Mouse (Mus musculus) CD4-positive naive resting alpha-beta T cell, adult 57 days (primary cell): ENCODE data around the gene Ppih. TPM values are rescaled to one million over a fixed set of nuclear protein-coding genes. Genes with fewer than 3 reads are reported as not detected.

ENCODE experiments used
- total RNA-seq: library from RNA; stranded (reverse); gene quantifications from one replicate; pipeline ENCODE4 v1.2.4, GENCODE M21; 2023

The Ppih gene
- total RNA-seq: 23.9 TPM

DNA sequence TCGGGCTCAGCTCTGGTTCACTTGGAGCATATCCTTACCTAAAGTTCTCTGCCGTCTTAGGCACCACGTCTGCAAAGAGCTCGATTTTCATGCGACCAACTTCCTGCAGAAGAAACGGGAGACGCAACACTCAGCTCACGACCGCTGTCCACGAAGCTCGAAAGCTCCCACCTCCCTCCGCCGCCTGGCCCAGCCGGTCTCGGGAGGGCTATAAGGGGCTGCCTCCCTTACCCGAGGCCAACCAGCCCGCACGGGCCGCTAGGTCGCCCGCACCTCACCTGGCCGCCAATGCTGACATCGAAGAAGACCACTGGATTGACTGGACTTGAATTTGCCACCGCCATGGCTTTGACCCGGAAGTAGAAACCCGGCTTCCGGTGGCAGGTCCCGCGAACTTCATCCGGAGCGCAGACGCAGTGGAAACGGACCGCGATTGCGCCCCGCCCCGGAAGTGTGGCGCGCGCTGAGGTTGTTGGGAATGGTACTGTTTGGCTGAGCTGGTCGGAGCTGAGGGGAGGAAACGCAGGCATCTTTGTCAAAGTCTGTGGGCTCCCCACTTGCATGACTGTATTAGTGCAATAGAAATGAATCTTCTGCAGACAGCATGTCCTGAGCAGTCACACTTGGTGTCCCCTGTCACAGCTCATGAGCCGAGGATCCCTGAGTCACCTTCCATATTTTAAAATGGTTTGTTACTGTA is at the start of gene Ppih:
Gene Ppih (minus strand): TSS at position 416 of the 700 bp plus-strand sequence.

DNA sequence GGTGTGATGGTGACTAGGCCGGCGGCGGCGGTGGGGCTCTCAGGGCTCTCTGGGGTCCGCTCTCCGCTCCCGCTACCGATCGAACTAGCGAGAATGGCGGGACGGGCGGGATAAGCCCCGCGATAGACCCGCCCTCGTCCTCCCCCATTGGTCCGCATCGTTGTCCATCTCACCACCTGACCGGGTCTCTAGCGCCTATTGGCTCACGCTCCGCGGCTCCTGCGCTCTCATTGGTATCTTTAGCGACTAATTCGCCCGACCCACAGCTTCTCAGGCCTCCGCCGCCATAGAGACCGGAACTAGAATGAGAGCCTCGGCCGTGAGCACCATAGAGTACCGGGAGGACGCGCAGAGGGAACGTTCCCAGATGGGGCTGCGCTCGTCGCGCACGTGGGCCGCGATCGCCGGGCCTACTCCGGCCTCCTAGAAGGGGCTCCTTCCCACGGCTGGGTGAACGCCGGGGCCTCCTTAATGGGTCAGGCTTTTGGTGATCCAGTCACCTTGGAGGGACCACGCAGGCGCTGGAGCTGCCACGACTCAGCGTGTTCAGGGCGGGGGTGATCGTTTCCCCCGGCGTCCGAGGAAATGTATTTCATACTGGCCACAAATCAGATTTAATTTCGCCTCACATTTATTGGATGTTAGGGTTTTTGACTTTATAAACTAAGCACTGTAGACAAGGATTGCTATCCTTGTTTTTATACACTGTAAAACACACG is 25.8 kb downstream of the Ppih start, which contains the start of gene Ybx1:
Gene Ybx1 (minus strand): TSS at position 190 of the 719 bp plus-strand sequence.

DNA sequence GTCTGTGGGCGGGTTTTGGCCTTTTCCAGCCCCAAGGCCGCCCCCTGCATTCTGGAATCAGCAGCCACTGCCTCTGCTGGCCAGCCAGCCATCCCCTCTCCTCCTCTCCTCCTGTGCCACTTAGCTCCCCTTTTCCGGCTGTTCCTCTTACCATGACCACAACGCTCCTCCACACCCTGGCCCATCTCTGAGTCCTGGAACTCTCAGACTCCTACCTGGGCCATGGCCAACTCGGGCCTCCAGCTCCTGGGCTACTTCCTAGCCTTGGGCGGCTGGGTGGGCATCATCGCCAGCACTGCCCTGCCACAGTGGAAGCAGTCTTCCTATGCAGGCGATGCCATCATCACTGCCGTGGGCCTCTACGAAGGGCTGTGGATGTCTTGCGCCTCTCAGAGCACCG is 65.0 kb downstream of the Ppih start, which contains the start of gene Cldn19:
Gene Cldn19 (plus strand): TSS at position 64 of the 400 bp plus-strand sequence.

Other genes with a start within 250 kb of the Ppih start
- 35.4 TPM for gene Slc2a1, start 211.8 kb downstream of the Ppih start, total RNA-seq
- gene Zfp691, start 146.4 kb downstream of the Ppih start, total RNA-seq: 8.0 TPM
- gene Ermap, start 130.5 kb downstream of the Ppih start, total RNA-seq: 0.68 TPM
- gene Svbp, start 125.2 kb downstream of the Ppih start, total RNA-seq: 17.3 TPM
- not detected for gene Tmem269, start 102.3 kb downstream of the Ppih start, total RNA-seq
- 10.0 TPM for gene AU022252, start 87.8 kb downstream of the Ppih start, total RNA-seq
- 7.2 TPM for gene P3h1, start 87.6 kb downstream of the Ppih start, total RNA-seq
- not detected for gene Cldn19, start 65.1 kb downstream of the Ppih start, total RNA-seq
- gene Ybx1, start 25.9 kb downstream of the Ppih start, total RNA-seq: 344 TPM
- gene Ccdc30, start 95.0 kb upstream of the Ppih start, total RNA-seq: 5.3 TPM
- 7.7 TPM for gene Ppcs, start 101.9 kb upstream of the Ppih start, total RNA-seq
- 1.2 TPM for gene Zmynd12, start 102.3 kb upstream of the Ppih start, total RNA-seq
- 1.1 TPM for gene Rimkla, start 172.1 kb upstream of the Ppih start, total RNA-seq
- 93.3 TPM for gene Foxj3, start 216.5 kb upstream of the Ppih start, total RNA-seq
- 14.1 TPM for gene Frg2f1, start 219.0 kb upstream of the Ppih start, total RNA-seq